Mouse (Mus musculus): ENCODE measurements around the gene Fdxacb1.

The Fdxacb1 gene

GRCm38 (mm10) chr9:50750706-50751105, 17.3 kb upstream of the Fdxacb1 start:
- no peak for DNase-seq (ENCODE audit: low read depth)

GRCm38 (mm10) chr9:50751323-50751722, 16.7 kb upstream of the Fdxacb1 start, which contains the start of gene Cryab:
Gene Cryab (plus strand): TSS chr9:50751325.
- no peak for DNase-seq (ENCODE audit: low read depth)

GRCm38 (mm10) chr9:50752054-50752602, 15.9 kb upstream of the Fdxacb1 start, which contains the start of gene Hspb2:
Gene Hspb2 (minus strand): TSS chr9:50752354.
- no peak for DNase-seq (ENCODE audit: low read depth)

GRCm38 (mm10) chr9:50752784-50753615, 15.0 kb upstream of the Fdxacb1 start:
- DNase-seq (ENCODE audit: low read depth) = no peak

- DNase-seq (ENCODE audit: low read depth) = no peak
Measured at GRCm38 (mm10) chr9:50753947-50754346, 14.1 kb upstream of the Fdxacb1 start.

- DNase-seq (ENCODE audit: low read depth) = no peak
Measured at GRCm38 (mm10) chr9:50756711-50757110, 11.3 kb upstream of the Fdxacb1 start.

GRCm38 (mm10) chr9:50761520-50762243, 6.4 kb upstream of the Fdxacb1 start:
- no peak for DNase-seq (ENCODE audit: low read depth)

- peak; percentile 43 for DNase-seq (ENCODE audit: low read depth)
Measured at GRCm38 (mm10) chr9:50763331-50763730, 4.7 kb upstream of the Fdxacb1 start.

GRCm38 (mm10) chr9:50767531-50768106, 417 bp upstream of the Fdxacb1 start:
- DNase-seq (ENCODE audit: low read depth) = no peak

- DNase-seq (ENCODE audit: low read depth) = no peak
Measured at GRCm38 (mm10) chr9:50770011-50770410, 2.0 kb downstream of the Fdxacb1 start.

GRCm38 (mm10) chr9:50774026-50774462, 6.0 kb downstream of the Fdxacb1 start:
- DNase-seq (ENCODE audit: low read depth) = peak; percentile 66

GRCm38 (mm10) chr9:50774991-50775612, 7.1 kb downstream of the Fdxacb1 start, which contains the start of the genes Alg9 and 1110032A03Rik:
Gene Alg9 (plus strand): TSS chr9:50775019.
Gene 1110032A03Rik (minus strand): TSS chr9:50775520.
- DNase-seq (ENCODE audit: low read depth) = peak; percentile 89

GRCm38 (mm10) chr9:50775662-50776126, 7.7 kb downstream of the Fdxacb1 start:
- DNase-seq (ENCODE audit: low read depth) = peak; percentile 27

- DNase-seq (ENCODE audit: low read depth) = peak; percentile 9
Measured at GRCm38 (mm10) chr9:50776162-50776760, 8.2 kb downstream of the Fdxacb1 start.

GRCm38 (mm10) chr9:50782155-50782554, 14.1 kb downstream of the Fdxacb1 start:
- peak; percentile 72 for DNase-seq (ENCODE audit: low read depth)

- no peak for DNase-seq (ENCODE audit: low read depth)
Measured at GRCm38 (mm10) chr9:50795266-50795665, 27.2 kb downstream of the Fdxacb1 start.

GRCm38 (mm10) chr9:50796776-50797175, 28.7 kb downstream of the Fdxacb1 start:
- no peak for DNase-seq (ENCODE audit: low read depth)

GRCm38 (mm10) chr9:50797641-50798040, 29.6 kb downstream of the Fdxacb1 start:
- no peak for DNase-seq (ENCODE audit: low read depth)

GRCm38 (mm10) chr9:50798368-50798767, 30.3 kb downstream of the Fdxacb1 start:
- peak; percentile 68 for DNase-seq (ENCODE audit: low read depth)

GRCm38 (mm10) chr9:50800985-50801384, 32.9 kb downstream of the Fdxacb1 start:
- DNase-seq (ENCODE audit: low read depth) = peak; percentile 86

GRCm38 (mm10) chr9:50803055-50803671, 35.1 kb downstream of the Fdxacb1 start:
- DNase-seq (ENCODE audit: low read depth) = no peak

All from 416B (cell line).